Comparison of ENCODE assay signal across 9 mouse cellular contexts in the genomic region with DNA sequence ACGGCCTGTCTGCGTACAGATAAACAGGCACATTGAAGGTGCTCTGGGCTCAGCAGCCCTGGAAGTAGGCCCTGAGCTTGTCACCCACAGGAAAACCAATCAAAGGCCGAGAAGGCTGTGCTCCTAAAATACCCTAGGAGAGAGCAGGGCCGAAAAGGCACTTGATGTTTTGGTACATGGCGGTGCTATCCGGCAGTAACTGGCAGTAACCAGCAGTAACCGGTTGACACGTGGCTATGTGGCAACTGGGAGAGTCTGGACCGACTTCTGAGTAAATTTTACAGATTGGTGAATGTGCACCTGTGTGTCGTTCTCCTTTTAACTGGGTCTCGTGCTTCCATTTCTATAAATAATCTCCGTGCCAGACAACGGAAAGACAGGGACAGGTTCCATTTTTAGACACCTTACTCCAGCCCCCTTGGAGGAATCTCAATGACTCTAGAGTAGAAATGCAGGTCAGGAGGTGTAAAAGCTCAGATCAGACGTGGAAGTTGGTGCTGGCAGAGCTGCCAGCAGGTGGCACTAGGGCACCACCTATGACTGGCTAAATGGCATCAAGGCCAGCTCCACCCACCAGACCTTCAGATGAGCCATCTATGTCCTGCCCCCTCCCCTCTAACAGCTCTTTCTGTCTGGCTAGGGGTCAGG.
DNase-seq lines count a peak whose midpoint lies in the region; ATAC-seq and TF ChIP-seq lines count a peak whose summit lies in the region.
"Had no signal": no experiment of that assay in that cellular context is flagged by ENCODE, and none has a peak within 500 bp of the region (broad histone marks: within the 10 kb centered on the region; RNA-seq: fewer than 3 reads in every experiment).

No protein-coding gene starts in this region.

- TF ChIP-seq EP300 in heart, postnatal 0 days (IDR thresholded peaks at IDR 0.05; ENCODE audit: low read depth), result peak; percentile 85; the same call in 1 of the 2 replicates

- no peaks in the 10 kb centered on the region for H3K36me3 ChIP-seq in forebrain, embryonic 12.5 days (replicated peaks)
- H3K36me3 ChIP-seq in heart, postnatal 0 days (replicated peaks; ENCODE audit: control insufficient read depth, insufficient read depth, low read length), result no peaks in the 10 kb centered on the region
- H3K36me3 ChIP-seq in midbrain, embryonic 11.5 days (ENCODE audit: control insufficient read depth, insufficient read depth, low read length), result no peaks in the 10 kb centered on the region

- 62% methylated on average over 14 of the region's 14 CpGs for WGBS in forebrain, embryonic 12.5 days
- 28% methylated on average over 14 of the region's 14 CpGs for WGBS in heart, postnatal 0 days
- 57% methylated on average over 14 of the region's 14 CpGs for WGBS in large intestine, adult 2 months
- 68% methylated on average over 14 of the region's 14 CpGs for WGBS in midbrain, embryonic 11.5 days

- DNase-seq in ovary, postnatal 36 days (ENCODE audit: low spot score), result peak; percentile 68
- DNase-seq in ovary, adult 18-20 months (ENCODE audit: low spot score), result no peak
- DNase-seq in c-Kit-positive CD71-positive TER-119-negative erythroid progenitor cells, embryonic 14.5 days (ENCODE audit: low read depth), result peak; percentile 27
- peak; percentile 92 for DNase-seq in heart, postnatal 0 days (ENCODE audit: low spot score)
- DNase-seq in large intestine, adult 2 months (ENCODE audit: low read depth, low spot score), result peak; percentile 35
- DNase-seq in midbrain, embryonic 11.5 days (ENCODE audit: low spot score, missing footprints), result peak; percentile 94
- peak; percentile 40 to 41 for DNase-seq in spleen, postnatal 36 days (ENCODE audit: low spot score in 2 of 2)

- ATAC-seq in forebrain, embryonic 12.5 days (ENCODE audit: low FRiP score), result 0 out of 2 replicates have a peak, but pooled peaks have one; percentile 39
- ATAC-seq in heart, postnatal 0 days (ENCODE audit: insufficient read depth, low read depth), result peak; percentile 89
- ATAC-seq in midbrain, embryonic 11.5 days (ENCODE audit: low FRiP score), result peak; percentile 54; the same call in 1 of the 2 replicates

- TF ChIP-seq CTCF in heart, postnatal 0 days (IDR thresholded peaks at IDR 0.05; ENCODE audit: low read depth), result peak; percentile 88

- no peaks in the 10 kb centered on the region for H3K9me3 ChIP-seq in forebrain, embryonic 12.5 days
- H3K9me3 ChIP-seq in heart, postnatal 0 days (replicated peaks; ENCODE audit: control insufficient read depth, low read length), result no peaks in the 10 kb centered on the region
- H3K9me3 ChIP-seq in midbrain, embryonic 11.5 days (ENCODE audit: control insufficient read depth, low read length), result no peaks in the 10 kb centered on the region

- no peaks in the 10 kb centered on the region for H3K4me1 ChIP-seq in forebrain, embryonic 12.5 days
- H3K4me1 ChIP-seq in heart, postnatal 0 days (ENCODE audit: control insufficient read depth, insufficient read depth), result no peaks in the 10 kb centered on the region; the same call in 1 of the 2 replicates
- no peaks in the 10 kb centered on the region for H3K4me1 ChIP-seq in midbrain, embryonic 11.5 days (ENCODE audit: control insufficient read depth, insufficient read depth, low read length)

- no peak overlapping the region for H3K27ac ChIP-seq in forebrain, embryonic 12.5 days
- peak overlapping the region; percentile 91 for H3K27ac ChIP-seq in heart, postnatal 0 days (ENCODE audit: low read depth)
- H3K27ac ChIP-seq in midbrain, embryonic 11.5 days (ENCODE audit: low read depth, low read length), result no peak overlapping the region

- H3K4me2 ChIP-seq in forebrain, embryonic 12.5 days, result no peak overlapping the region
- H3K4me2 ChIP-seq in heart, postnatal 0 days (ENCODE audit: low read depth, low read length), result peak overlapping the region; percentile 24
- H3K4me2 ChIP-seq in midbrain, embryonic 11.5 days, result no peak overlapping the region

- H3K4me3 ChIP-seq in forebrain, embryonic 12.5 days (replicated peaks), result no peak overlapping the region
- H3K4me3 ChIP-seq in heart, postnatal 0 days (ENCODE audit: low read depth, low read length), result no peak overlapping the region
- no peak overlapping the region for H3K4me3 ChIP-seq in midbrain, embryonic 11.5 days (ENCODE audit: low read depth, low read length)
- H3K4me3 ChIP-seq: myocyte had no signal

- no peak overlapping the region for H3K9ac ChIP-seq in forebrain, embryonic 12.5 days
- H3K9ac ChIP-seq in heart, postnatal 0 days (replicated peaks; ENCODE audit: low read depth, low read length), result no peak overlapping the region
- H3K9ac ChIP-seq in midbrain, embryonic 11.5 days (ENCODE audit: low read length), result no peak overlapping the region

- H3K27me3 ChIP-seq in forebrain, embryonic 12.5 days, result peaks cover 14% of the 10 kb centered on the region; the same call in 1 of the 2 replicates
- no peaks in the 10 kb centered on the region for H3K27me3 ChIP-seq in heart, postnatal 0 days (ENCODE audit: control insufficient read depth, insufficient read depth, low read length)
- no peaks in the 10 kb centered on the region for H3K27me3 ChIP-seq in midbrain, embryonic 11.5 days (ENCODE audit: control insufficient read depth, insufficient read depth, low read length)

Comparison
In these comparisons a context has a peak if more than half of its experiments do, and no peak if none do; other contexts are left out.
1. ATAC-seq: peak in every context shown above with its lines; median percentile 89 in heart, postnatal 0 days; 54 in midbrain, embryonic 11.5 days; 39 in forebrain, embryonic 12.5 days.